Mouse (Mus musculus): ENCODE data around the gene Cnot11.

DNA sequence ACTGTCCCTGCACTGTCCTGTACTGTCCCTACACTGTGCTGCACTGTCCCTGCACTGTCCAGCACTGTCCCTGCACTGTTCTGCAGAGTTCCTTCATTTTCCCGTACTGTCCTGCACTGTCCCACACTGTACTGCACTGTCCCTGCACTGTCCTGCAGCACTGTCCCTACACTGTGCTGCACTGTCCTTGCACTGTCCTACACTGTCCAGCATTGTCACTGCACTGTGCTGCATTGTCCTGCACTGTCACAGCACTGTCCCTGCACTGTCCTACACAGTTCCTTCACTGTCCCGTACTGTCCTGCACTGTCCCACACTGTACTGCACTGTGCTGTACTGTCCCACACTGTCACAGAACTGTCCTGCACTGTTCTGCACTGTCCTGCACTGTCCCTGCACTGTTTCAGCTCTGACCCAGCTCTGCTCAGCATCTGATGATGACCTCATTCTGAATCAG lies 35.3 kb upstream of the Cnot11 start:
- TF ChIP-seq CTCF (IDR thresholded peaks at IDR 0.05; ENCODE audit: low read depth): no peak
- TF ChIP-seq EP300 (optimal IDR thresholded peaks at IDR 0.05): no peak
